Mouse (Mus musculus) adrenal gland, adult 8-10 months (tissue): ENCODE data around the gene Nsun3. TPM values are rescaled to one million over a fixed set of nuclear protein-coding genes. Genes with fewer than 3 reads are reported as not detected.

Experiments used
- DNase-seq: peaks from one replicate; pipeline ENCODE4 v3.0.0; 2022
- total RNA-seq, 4 experiments: library from RNA; stranded (reverse); gene quantifications; 2 replicates each; pipeline ENCODE4 v1.2.4; 2022

Gene Nsun3
- total RNA-seq: 10 to 100 TPM; 11.3 to 16.9 (median 14.2) TPM

DNA sequence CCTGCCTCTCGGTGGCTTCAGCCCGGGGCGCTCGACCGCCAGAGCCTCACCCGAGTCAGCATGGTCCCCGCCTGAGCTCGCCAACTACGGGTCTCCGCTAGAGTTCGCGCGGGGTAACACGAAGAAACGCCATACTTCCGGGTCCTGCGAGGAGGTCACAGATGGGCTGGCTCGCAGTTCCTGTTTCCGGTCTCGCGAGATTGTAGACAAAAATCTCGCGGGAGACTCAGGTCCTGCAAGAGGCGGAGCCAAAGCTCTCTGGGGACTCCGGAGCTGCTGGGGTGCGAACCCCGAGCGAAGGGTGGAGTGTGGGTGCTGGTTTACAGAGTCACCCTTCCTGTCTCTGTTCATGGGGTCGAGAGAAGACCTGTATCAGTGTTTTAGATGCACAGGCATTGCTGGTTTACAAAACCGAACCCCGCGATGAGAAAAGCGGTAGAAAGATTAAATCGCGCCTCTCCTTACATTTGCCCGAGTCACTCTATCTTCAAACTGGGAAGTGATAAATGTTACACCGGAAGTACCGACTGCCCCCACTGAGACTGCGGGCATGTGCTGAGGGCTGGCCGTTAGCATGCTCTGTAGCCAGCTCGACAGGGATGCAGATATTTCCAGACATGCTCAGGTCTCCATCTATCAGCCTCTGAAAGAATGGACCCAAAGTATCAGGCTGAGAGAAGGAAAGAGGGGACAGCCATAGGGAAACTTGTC is at the start of gene Nsun3:
Gene Nsun3, minus strand, starts transcription at position 198 of the 711 bp plus-strand sequence.
- DNase-seq: peak; percentile 91

GRCm38 (mm10) chr16:62834016-62834735 is 47.6 kb upstream of the Nsun3 start:
- no peak for DNase-seq

DNA sequence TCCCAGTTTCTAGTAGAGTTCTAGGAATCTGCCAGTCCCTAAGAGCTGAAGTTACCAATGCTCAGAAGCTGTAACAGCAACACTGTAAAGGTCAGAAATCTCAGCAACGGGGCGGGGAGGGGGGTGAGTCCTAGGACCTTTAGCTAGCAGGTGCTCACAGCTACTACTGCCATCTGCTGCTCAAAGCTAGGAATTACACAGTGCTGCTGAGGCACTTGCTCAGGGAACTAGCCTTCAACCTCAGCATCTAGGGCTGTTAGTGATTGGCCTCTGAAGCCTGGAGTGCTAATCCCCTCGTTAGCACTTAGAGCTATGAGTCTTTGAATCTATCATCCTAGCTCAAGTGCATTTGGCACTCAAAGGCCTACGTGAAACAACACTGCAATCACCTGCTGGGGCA is 45.9 kb upstream of the Nsun3 start:
- no peak for DNase-seq

GRCm38 (mm10) chr16:62832027-62832426 is 45.4 kb upstream of the Nsun3 start:
- no peak for DNase-seq

GRCm38 (mm10) chr16:62826156-62827001 is 39.8 kb upstream of the Nsun3 start:
- DNase-seq: no peak

DNA sequence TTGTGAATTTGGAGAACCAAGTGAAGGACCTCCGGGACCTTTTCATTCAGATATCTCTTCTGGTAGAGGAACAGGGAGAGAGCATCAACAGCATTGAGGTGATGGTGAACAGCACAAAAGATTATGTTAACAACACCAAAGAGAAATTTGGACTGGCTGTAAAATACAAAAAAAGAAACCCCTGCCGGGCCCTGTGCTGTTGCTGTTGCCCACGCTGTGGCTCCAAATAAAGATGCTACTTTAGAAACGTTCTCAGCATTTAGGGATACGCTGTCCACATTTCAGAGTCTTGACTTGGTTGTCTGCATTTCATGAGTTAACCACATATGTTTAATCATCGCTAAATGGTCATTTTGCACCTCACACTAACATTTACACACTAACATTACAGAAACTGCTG is 35.9 kb upstream of the Nsun3 start:
- no peak for DNase-seq

GRCm38 (mm10) chr16:62814491-62814890 is 27.9 kb upstream of the Nsun3 start, which contains the start of gene Stx19:
Gene Stx19 (plus strand): TSS chr16:62814676.
- DNase-seq: no peak

DNA sequence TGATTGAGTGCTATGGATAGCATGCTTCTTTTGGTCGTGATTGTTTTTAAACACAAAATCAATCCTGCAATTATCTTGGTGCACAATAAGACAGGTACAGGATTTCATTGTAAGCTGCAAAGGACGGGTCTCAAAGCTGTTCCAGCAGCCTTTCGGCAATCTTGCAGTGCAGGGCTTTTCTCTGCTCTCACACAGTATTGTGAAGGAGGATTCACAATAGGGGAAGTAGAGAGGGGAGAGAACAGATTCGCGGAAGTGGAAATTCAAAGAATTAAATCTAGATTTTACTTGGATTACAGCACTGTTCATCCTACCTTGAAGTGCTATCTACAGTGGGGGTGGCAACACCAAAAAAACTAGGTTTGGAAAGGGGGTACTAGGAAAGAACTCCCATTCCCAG is 27.2 kb upstream of the Nsun3 start:
- DNase-seq: no peak

- DNase-seq: no peak
These were observed 24.2 kb upstream of the Nsun3 start for GRCm38 (mm10) chr16:62810855-62811254.

DNA sequence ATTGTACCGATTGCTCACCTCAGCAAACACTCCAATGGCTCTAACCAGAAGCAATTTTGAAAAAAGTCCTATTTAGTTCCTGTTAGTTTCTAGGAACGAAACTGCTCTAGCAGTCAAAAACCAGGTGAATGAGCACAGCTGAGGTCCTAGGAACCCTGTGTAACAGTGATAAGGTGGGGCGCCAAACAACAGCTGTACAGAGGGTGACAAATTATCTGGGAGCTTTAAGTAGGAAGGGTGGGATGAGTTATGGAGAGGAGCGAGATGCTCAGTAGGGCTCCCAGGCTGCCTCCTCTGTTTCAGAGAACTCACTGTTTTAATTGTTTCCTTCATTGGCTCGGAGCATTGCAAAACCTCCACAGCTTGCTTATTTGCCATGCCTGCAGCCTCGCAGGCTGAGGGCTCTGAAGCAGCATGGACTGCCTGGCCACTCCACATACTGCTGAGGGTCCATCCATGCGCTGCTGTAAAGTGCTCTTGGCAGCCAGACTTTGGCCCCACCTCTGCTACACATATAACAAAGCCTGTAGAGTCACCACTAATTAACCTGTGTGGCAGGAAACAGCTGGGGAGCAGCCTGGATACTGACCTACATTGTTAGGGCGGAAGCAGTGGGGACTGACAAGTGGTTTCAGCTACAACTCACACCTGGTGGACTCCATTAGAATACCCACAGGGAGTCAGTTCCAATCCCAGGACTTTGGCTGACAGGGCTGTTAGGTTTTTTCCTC is 20.8 kb upstream of the Nsun3 start:
- no peak for DNase-seq

- no peak for DNase-seq
These were observed 18.0 kb upstream of the Nsun3 start for GRCm38 (mm10) chr16:62804621-62805020.

DNA sequence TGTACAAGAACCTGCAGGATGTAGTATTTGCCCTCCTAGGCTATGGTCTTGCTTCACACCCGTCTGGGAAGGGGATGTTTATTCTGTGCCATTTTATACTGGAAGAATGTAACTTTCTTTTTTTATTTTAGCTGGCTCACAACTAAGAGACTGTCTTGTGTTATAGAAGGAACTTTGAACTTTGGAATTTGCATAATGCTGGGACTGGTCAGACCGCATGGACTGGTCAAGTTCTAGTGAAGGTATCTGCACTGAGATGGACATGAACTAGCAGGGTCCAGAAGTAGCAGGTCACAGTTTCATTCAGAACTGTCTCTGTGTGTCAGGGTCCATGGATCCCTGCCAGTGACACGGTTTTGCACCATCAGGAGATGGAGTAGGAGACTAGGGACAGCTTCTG is 13.2 kb upstream of the Nsun3 start:
- DNase-seq: no peak

- no peak for DNase-seq
These were observed 12.8 kb upstream of the Nsun3 start for GRCm38 (mm10) chr16:62799426-62799825.

DNA sequence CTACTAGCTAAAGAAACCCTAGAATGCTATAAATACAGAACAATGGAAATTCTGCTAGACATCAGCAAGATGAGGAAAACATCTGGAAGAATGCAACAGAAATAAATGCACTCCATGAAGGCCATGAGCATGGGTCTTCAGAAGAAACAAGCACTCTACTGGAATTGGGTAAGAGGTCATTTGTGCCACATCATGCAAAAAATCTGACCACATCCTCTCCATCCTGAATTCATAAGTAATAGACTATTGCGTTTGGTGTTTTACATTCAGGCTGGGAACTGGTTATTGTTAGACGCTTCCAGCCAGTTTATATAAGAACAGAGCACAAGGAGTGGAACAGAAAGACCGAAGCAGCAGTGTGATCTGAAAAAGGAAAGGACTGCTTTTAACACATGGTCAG is 12.2 kb upstream of the Nsun3 start:
- no peak for DNase-seq

- DNase-seq: no peak
These were observed 10.0 kb upstream of the Nsun3 start for GRCm38 (mm10) chr16:62796608-62797007.

DNA sequence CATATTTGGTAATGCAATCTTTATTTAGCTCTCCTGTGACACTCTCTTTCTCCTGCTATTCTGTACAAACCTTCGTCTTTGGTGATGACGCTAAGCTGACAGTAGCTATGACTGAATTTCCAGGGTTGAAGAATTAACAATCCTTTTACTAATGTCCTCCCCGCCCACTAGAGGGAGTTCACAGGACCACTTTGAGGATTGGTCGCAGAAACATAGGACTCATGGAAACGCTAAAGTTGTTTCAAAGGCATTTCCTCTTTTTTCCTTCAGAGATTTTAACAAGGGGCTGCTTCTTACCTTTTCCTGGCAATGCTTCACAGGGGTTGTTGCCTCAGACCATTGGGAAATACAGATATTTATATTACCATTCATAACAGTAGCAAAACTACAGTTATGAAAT is 4.4 kb downstream of the Nsun3 start:
- DNase-seq: no peak

DNA sequence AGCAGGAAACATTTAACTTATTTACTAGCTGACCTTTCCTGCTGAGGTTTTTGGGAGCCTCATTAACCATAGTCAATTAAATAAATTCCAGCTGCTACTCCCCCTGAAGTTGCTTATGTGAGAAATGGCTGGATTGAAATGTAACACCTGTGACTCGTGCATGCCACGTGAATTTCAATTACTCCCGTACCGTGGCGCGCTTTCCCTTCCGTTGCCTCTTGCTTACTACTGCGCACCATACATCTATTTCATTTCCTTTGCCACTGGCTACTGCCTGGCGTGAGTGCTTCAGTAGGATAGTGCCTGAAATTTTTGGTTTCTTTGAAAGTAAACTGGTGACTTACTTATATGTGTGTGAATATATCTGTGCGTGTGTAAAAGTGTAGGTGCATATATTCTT is 8.3 kb downstream of the Nsun3 start:
- DNase-seq: no peak

GRCm38 (mm10) chr16:62776034-62776433 is 10.6 kb downstream of the Nsun3 start:
- DNase-seq: no peak

DNA sequence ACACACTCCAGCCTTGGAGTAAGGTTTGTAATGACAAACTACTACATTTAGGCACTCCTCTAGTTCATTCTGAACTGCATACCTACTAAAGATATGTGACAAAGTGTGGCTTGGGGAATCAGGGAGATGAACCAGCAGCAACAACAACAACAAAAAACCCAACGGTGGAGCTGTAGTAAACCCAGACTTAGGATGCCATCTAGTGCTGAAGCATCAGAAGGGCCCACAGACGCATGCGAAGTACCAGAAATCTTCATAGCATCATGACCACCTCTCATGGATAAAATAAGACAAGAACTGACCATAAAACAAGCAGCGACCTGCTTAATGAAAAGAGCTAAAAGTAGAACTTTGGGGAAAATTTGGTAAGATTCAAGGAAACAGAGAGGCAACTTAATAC is 13.2 kb downstream of the Nsun3 start:
- no peak for DNase-seq

DNA sequence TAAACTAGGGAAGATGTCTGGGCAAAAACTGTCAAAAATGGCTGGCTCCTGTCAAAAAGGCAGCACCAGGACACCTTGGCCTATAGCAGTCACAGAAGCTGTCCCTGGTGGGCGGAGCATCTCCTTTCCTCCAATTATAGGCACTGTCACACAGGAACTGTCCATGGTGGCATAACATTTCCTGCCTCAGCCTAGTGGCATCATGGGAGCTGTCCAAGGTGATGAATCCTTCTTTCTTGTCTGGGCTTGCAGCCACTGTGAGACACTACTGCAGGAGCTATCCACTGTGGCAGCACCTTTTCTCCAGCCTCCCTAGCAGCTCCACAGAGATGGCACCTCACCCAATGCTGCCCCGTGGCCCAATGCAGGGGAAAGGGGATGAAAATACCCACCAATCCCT is 28.3 kb downstream of the Nsun3 start:
- DNase-seq: no peak

DNA sequence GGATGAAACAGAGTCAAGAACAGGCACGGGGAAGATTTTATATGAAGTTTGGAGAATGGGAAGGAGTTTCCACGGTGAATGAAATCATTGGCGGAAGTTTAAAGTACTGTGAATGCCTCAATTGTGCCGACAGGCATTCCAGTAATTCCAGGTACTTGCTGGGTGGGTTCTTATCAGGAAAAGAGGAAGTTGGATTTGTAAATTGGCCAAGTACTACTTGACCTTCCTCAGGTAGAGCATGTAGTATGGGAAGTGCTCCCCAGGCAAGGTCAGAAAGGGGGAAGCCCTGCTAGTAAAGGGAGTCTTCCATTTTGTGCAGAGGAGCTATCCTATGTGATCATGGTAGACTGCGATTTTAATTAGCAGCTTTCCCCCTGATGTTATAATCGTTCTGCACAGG is 31.3 kb downstream of the Nsun3 start:
- no peak for DNase-seq

DNA sequence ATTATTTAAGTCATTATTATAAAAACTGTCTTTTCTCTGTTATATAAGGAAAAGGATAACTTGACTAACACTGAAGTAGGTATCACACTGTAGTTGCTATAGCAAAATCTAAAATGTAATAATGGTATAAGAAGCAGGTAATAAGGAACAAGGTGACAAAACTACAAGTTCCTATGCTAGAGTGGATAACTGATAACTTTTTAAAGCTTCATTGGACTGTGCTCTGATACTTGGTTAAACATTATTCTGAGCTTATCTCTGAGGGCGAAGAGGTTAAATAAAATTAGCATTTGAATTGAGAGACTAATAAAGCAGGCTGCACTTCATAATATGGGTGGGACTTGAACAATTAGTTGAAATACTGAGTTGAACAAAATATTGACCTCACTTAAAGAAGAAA is 33.0 kb downstream of the Nsun3 start:
- no peak for DNase-seq

DNA sequence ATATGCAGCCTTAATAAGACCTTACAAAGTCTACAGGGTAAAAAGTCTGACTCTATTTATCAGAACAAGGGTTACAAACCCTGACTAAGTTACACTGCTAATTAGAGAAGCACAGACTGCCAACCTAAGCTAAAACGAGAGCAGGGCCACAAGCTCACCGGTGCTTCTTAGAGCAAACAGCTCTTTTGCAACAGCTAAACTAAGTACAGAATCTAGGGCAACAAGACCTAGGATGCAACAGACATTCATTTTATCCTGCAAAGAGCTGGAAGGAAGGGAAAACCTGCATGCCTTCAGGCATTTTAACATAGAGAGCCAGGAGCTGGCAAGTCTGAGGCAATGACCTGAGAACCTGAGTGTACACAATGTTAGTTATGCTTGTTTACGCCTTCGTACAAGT is 33.5 kb downstream of the Nsun3 start:
- DNase-seq: no peak
